Mouse (Mus musculus): Measurements from ENCODE around the gene Trim8.

DNA sequence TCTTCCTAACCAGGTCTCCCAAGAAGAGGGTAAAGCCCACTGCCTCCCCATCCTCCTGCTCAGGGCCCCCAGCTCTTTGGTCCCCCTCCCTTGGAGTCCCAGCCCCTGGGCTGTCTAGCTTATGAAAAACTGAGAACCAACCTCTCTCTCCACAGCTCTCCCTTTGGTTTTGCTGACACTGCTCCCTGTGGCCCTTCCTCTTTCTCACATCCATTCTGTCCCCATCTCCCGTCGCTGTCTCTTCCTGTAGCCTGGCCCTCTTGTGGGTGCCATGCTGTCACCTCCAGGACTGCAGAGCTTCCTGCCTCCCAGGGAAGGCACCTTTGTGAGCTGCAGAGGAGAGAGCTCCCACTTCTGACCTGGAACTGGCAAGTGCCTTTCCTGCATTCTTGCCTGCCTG is 14.8 kb upstream of the Trim8 start:
- TF ChIP-seq CTCF (IDR thresholded peaks at IDR 0.05; ENCODE audit: insufficient read depth, low read length) (no peak), POLR2A (IDR thresholded peaks at IDR 0.05; ENCODE audit: borderline replicate concordance, extremely low read depth, low read depth, low read length) (no peak)
